Mouse (Mus musculus): ENCODE data around the gene Il2rb. TPM values are rescaled to one million over a fixed set of nuclear protein-coding genes. Genes with fewer than 3 reads are reported as not detected.

Gene Il2rb
- total RNA-seq (2021) = under 1 TPM in 1 of 2 experiments, not detected in 1; 0.11 TPM
- long read RNA-seq, experiment 1 = 0 reads
- long read RNA-seq, experiment 2 = 0 reads

DNA sequence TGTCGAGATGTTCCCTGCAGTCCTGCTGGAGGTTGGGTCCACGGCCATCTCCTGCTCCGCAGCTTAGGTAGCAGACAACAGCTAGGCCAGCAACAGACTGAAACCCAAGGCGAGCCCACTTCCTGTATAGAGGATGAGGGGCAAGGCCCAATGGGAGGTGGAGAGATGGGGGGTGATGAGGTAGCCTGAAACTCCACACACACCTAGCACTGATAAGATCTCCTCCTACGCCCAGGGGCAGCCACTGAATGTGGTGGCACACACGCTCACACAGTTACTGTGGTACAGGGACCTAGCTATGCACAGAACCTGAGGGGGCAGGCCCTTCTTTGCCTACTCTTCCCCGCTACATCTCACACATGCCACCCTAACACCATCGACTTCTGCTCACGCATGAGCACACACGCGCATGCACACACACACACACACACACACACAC lies at the start of gene Il2rb:
Il2rb (minus strand) TSS at position 304 of the 439 bp plus-strand sequence.
- intact Hi-C loops (cut with DNase I) = no loop called here
- DNase-seq (ENCODE audit: low spot score in 2 of 2) = no peak

DNA sequence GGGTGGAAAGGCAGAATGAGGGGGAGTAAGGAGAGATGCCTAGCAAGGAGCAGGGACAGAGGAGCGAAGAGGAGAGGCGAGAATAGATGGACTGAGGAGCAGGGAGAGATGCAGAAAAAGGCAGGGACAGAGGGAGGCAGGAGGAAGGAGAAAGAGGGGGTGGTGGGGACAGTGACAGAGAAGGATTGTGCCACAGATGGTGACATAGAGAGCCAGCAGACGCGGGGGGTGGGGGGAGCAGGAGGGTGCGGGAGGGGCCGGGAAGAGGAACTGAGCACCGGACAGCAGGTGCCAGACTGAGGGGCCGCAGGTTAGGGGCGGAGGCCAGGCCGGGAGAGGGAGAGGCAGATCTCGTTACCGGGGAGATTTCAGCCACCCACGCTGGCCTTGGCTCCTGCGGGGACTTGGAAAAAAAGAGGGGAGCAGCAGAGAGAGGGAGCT lies 49.5 kb upstream of the Il2rb start, which contains the start of gene Sstr3:
Sstr3 (minus strand) TSS at position 125 of the 441 bp plus-strand sequence.
- intact Hi-C loops (cut with DNase I) = loop anchor here (5.0 kb wide), 1 partner anchor 38 kb away; no protein-coding TSS in a partner anchor
- DNase-seq (ENCODE audit: low spot score in 2 of 2) = peak; percentile 40 to 68

DNA sequence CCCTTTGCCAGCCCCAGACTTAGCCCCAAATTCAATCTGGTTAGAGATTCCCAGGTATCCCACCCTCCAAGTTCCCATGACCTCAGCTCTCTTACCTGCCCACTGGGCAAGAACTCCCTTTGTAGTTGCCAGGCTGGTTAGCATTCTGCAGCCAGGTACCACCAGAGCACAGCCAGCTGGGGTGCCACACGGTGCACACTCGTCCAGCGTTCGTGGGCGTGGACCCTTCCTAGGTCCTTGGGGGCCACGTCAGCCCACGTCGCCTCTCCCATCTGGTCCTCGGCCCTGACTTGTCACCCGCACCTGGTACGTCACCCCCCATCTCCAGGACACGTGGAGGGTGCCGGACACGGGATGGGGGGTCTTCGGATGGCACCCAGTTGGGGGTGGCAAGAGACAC lies 49.0 kb upstream of the Il2rb start:
- intact Hi-C loops (cut with DNase I) = loop anchor here (5.0 kb wide), 1 partner anchor 38 kb away; no protein-coding TSS in a partner anchor

DNA sequence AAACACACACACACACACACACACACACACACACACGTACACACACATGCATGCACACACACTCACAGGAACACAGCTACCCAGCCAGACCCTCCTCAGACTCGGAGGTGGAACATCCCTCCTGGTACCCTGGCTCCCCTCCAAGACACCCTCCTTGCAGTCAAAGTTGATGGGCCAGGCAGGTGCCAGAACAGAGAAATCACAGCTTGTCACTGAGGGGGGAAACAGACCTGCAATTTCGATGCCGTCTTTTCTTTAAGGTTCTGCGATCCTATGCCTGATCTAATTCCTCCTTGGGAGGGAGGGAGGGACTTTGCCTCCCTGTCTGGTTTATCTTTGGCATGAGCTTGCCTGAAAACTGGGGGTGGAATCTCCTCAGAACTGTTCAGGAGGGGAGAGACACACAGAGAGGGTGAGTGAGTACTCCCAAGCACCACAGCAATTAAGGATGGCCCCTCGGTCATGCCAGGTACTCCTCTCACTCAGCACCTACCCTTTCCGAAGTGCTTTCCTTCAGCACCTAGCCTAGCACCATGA lies 47.8 kb upstream of the Il2rb start:
- intact Hi-C loops (cut with DNase I) = loop anchor here (5.0 kb wide), 1 partner anchor 39 kb away; no protein-coding TSS in a partner anchor
- peak; percentile 51 to 64 for DNase-seq (ENCODE audit: low spot score in 2 of 2)

More for the DNA sequence above, 49.0 kb upstream of the Il2rb start:
- DNase-seq (ENCODE audit: low spot score in 2 of 2) = no peak

DNA sequence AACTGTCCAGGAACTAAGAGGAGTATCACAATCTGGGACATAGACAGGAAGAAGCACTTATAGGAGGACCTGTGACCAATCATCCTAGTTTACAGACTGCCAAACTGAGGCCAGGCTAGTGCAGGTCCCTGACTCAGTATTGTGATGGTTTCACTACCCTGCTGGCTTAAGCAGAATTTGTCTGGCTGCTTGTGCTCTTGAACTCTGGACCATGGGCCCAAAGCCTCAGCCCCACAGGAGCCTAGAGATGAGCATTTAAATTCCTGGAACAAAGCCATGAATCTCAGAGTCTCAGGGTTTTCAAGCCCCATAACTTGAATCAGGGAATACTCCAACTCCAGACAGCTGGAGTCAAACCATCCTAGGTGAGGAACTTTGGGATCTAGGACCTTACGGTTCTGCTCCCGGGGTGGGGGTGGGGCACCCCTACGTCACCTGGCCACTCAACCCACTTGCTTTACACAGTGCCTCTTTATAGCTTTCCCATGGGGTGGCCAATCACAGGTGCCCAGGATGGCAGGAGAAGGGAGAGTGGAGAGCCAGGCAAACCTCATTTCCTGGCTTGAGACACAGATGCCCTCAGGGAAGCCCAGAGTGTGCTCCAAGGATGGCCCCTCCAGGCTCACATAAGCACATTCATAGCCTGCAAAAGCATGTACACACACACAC lies 47.2 kb upstream of the Il2rb start:
- DNase-seq (ENCODE audit: low spot score in 2 of 2) = no peak
- intact Hi-C loops (cut with DNase I) = loop anchor here (5.0 kb wide), 1 partner anchor 40 kb away; no protein-coding TSS in a partner anchor

DNA sequence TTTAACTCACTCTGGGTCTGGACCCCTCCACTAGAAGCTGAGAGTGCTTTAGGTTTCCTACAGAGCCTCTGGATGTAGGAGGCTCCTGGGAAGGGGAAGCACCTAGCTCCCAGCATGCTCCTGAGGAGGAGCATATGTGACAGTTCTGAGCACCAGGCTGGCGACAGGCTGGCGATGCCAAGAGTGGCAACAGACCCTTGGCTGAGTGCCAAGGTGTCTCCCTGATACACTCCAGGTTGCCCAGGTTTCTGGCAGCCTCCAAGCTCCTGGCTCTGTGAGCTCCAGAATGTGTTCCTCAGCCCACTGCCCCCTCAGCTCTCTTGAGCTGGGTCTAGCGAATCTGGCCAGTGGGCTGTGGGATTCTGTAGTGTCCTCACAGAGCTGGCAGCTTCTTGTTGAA lies 46.5 kb upstream of the Il2rb start:
- DNase-seq (ENCODE audit: low spot score in 2 of 2) = no peak
- intact Hi-C loops (cut with DNase I) = loop anchor here (5.0 kb wide), 1 partner anchor 41 kb away; no protein-coding TSS in a partner anchor

DNA sequence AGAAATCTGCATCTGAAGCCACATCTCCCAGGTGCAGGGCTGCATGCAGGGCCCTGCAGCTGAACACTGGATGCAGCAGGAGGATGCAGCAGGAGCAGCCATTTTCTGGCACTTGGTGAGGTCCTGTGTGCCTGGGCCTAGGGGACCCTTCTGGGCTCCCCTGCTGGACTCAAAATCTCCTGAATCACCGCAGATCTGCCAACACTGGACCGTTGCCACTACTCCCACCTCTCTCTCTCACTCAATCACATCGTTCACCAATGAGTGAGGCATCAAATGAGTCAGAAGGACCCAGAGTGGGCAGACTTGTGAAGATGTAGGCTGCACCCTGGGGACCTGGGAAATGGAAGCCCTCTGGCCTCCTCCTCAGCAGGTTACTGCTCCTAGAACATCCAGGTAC lies 46.0 kb upstream of the Il2rb start:
- intact Hi-C loops (cut with DNase I) = loop anchor here (5.0 kb wide), 1 partner anchor 41 kb away; no protein-coding TSS in a partner anchor
- DNase-seq (ENCODE audit: low spot score in 2 of 2) = no peak

DNA sequence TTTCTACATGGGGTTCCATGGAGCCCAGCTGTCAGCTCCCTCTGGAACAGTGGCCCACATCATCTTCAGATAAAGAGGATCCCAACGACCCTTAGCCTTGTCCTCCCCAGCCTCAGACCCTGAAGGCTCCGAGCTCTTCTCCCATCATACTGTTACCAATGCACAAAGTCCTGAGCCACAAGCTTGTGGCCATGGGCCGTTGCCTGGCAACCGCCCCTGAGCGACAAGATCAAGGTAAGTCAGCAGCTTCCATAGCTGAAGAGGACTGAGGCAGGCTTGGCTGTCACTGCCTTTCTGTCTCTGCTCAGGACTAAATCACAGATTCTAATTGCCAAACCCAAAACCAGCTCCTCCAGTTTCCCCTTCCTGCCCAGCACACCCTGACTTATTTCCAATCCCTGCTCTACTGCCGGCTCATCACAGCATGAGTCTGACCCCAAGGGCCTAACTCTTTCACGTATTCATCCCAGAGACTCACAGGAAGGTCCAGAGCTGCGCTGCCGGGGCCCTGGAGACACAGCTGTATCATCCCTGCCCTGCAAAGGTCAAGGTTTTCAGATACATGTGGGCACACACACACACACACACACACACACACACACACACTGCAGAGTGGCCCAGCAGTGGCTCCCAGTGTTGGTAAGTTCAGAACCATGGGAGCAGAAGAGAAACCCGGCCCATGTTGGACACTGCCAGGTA lies 40.8 kb upstream of the Il2rb start:
- intact Hi-C loops (cut with DNase I) = loop anchor here (10.0 kb wide), 1 partner anchor 181 kb away; no protein-coding TSS in a partner anchor
- no peak for DNase-seq (ENCODE audit: low spot score in 2 of 2)

DNA sequence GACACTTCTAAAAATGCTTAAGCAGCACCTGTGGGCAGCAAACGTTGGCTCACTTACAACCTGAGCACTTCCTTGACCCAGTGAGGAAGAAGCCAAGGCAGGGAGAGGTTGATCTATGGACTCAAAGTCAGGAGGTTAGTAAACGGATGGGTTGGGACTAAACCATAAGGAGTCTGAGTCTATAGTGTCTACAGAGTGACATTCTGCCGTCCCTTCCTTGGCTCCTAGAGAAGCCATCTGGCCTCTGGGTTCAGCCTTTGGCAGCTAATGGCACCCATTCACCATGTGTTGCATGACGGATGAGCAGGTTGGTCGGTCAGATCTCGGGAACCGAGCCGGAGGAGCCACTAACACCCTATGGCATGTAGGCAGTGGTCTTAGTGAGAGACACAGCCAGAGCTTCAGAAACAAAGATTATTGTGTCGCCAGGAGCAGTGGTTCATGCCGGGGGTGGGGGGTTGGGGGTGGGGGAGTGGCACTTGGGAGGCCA lies 38.3 kb upstream of the Il2rb start:
- intact Hi-C loops (cut with DNase I) = loop anchor here (10.0 kb wide), 1 partner anchor 179 kb away; no protein-coding TSS in a partner anchor
- DNase-seq (ENCODE audit: low spot score in 2 of 2) = no peak

DNA sequence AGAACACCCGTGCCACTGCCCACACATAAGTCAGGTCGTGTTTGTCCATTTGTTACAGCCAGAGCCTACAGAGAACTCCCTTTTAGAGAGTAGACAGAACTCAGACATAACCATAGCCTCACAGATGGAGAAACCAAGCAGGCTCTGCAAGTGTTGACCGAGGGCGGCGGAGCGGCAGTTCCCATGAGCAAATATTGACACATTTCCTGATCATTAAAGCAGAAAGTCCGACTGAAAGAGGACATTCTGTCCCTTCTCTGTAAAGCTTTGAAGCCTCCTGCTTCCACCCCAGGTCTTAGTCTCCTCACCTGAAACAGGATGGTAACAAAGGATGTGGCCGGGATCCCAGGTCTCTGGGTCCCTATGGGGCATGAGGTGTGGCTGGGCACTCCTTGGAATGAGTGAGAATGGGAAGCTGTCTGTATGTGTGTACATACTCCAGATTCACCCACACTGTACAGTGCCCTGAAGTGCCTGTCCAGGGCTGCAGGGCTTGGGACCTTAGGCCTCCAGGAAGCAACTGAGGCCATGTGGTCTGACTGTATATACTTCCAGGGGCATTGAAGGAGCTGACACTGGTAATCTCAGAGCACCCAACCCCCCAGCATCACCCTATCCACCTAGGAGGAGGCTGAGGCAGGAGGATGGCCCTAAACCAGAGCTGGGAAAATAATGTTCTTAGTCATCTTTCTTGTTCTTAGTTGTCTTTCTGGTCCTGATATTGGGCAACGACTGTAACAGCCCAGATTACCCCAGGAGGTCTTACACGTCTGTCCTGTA lies 37.7 kb upstream of the Il2rb start:
- intact Hi-C loops (cut with DNase I) = loop anchor here (10.0 kb wide), 1 partner anchor 178 kb away; no protein-coding TSS in a partner anchor
- no peak for DNase-seq (ENCODE audit: low spot score in 2 of 2)

DNA sequence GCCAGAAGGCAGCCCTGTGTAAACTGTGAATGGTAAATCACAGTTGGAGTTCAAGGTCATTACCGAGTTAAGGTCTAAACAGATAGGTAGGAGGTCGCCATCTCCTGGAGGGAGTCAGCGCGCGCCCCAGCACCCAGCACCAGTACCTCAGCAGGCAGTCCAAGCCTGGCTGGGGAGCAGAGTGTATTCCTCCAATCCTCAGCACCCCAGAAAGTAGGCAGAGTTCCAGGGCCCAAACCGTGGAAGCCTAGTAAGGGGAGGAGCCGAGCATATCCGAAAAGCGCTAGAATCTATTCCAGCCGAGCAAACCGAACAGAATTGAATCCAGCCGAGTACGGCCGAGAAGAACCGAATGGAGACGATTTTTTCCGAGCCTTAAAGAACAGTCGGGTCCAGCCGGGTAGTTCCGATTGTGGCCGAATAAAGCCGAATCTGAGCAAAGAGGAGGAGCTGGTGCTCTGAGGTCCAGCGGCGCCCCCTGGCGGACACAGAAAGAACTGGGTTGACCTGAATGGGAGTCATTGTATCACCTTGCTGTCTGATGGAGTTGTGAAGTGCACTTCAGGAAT lies 36.9 kb upstream of the Il2rb start:
- intact Hi-C loops (cut with DNase I) = loop anchor here (10.0 kb wide), 1 partner anchor 177 kb away; no protein-coding TSS in a partner anchor
- peak; percentile 100 for DNase-seq (ENCODE audit: low spot score in 2 of 2)

DNA sequence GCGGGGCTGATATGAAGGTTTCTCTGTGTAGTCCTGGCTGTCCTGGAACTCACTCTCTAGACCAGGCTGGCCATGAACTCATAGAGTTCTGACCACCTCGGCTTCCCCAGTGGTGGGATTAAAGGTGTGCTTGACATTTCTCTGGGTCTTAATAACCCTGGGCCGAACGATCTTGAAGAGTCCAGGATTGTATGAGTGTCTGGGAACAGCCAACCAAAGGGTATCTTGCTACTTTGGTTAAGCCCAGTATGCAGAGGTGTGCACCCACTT lies 36.3 kb upstream of the Il2rb start:
- intact Hi-C loops (cut with DNase I) = loop anchor here (10.0 kb wide), 1 partner anchor 177 kb away; no protein-coding TSS in a partner anchor
- no peak for DNase-seq (ENCODE audit: low spot score in 2 of 2)

DNA sequence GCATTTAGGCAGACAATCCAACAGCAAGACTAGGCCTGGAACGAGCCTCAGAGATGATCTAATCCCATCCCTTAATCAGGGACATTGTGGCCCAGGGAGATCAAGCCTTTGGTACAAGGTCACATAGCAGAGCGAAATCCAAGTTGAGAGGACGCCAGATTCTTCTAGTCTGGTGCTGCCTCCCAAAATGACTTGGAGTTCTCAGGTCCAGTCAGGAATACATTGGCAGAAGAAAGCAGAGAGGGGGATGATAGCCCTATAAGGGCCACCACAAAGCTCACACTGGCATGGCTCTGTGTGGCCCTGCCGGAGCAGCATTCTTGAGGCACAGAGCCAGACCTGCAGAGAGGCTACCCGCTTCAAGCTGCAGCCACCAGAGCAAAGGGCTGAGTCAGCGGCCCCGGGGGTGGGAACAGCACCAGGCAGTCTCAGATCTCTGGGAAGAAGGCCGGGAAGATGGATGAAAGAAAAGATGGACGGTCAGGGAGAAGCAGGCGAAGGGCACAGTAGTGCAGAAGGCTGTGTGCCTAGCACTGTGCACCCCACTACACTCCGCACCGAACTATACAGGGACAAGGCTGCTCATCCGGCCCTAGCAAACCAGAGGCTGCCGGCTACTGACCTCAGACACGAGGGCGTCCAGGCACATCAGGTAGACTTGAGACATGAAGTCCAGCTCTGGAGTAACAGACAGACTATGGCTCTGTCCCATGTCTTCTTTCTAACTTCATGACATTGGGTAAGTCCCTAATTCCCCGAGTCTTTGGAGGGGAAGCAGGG lies 35.8 kb upstream of the Il2rb start, which contains the start of gene C1qtnf6:
C1qtnf6 (minus strand) TSS at position 746 of the 780 bp plus-strand sequence.
- no peak for DNase-seq (ENCODE audit: low spot score in 2 of 2)
- intact Hi-C loops (cut with DNase I) = loop anchor here (10.0 kb wide), 1 partner anchor 176 kb away; no protein-coding TSS in a partner anchor

DNA sequence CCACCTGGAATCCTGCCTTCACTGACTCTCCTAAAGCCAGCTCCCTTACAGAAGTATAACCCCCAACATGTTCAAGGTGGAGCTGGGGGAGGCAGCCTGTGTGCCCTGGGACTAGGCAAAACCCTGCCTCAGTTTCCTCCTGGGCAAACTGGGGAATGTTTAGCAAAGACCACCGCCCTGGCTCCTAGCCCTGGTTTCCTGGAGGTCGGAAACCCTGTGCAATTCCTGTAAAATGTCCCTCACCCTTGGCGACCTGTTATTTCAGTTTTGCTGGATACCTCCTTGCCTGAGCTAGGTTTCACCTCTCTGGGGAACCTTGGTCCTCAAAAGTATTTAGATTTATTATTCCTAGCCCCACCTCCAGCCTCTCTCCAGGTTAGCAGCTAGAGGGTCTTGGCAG lies 35.1 kb upstream of the Il2rb start:
- DNase-seq (ENCODE audit: low spot score in 2 of 2) = no peak
- intact Hi-C loops (cut with DNase I) = loop anchor here (10.0 kb wide), 1 partner anchor 175 kb away; no protein-coding TSS in a partner anchor

DNA sequence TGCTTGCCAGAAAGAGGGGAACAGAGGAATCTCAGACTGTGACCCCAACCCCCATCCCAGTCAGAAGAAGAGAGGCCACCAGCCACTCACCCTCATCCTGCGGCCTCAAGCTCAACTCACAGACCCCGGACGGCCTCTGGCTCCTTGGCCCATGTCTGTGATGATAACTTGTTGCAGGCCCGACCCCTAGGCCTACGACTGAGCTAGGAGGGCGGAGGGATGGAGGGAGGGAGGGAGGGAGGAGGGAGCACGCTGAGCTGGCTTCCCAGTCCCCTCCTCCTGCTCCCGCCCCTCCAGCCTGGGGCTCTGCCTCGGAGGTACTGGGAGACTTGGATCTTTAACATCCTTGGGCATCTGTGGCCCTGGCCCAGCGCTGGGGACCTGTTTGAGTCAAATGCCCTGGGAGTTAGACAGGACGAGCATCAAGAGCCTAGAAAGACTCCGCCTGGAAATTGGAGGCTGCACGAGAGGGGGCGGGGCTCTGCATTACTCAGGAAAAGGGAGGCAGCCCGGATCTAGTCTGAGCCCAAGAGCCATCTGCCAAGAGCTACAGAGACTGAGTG lies 34.4 kb upstream of the Il2rb start:
- DNase-seq (ENCODE audit: low spot score in 2 of 2) = peak; percentile 68 to 84
- intact Hi-C loops (cut with DNase I) = loop anchor here (2.0 kb wide), 1 partner anchor 83 kb away; no protein-coding TSS in a partner anchor

DNA sequence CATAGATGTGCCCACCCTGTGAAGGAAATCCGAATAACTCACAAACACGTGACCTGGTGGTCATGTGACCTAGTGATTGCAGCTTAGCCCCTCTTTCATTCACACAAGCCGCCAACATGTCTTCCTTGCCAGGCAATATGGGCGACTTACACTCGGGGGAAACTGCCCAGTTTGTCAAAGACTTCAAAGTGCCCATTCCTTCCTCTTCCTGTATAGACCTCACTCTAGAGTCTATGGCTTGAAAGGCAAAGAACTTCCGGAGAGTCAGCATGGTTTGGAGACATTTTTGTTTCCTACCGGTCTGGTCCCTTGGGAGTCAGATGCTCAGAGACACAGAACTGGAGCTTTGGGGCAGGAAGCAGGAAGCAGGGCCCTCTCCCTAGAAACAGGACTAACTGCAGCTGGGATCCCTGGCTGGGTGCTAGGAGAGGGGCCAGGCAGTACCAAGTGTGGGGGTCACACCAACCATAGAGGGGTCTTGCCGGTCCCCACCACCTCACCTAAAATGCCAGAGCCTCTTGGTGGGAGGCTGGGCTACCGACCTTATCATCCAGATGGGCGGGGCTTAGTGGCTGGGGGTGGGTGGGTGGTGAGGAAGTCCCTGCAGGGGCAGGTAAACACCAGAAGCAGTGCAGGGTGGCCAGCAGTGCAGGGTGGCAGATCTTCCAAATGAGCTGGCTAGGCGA lies 33.8 kb upstream of the Il2rb start:
- intact Hi-C loops (cut with DNase I) = loop anchor here (2.0 kb wide), 1 partner anchor 82 kb away; no protein-coding TSS in a partner anchor
- no peak for DNase-seq (ENCODE audit: low spot score in 2 of 2)

DNA sequence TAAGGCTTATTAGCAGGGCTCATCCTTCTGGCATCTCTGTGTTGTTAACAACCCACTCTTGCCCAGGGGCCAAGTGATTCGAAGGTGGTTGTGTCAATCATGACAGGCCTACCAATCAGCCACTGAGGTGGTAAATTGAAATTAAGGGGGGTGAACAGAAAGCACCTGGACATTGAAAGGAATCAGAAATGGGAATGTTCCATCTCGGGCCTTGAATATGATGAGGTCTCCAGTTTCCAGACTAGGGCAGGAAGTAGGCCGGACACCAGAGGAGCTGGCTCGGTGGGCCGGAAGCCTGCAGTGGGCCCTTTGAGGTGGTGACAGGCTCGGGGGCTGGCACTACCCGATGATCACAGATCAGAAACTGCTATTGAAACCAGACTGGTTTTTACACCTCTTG lies 32.9 kb upstream of the Il2rb start:
- intact Hi-C loops (cut with DNase I) = loop anchor here (2.0 kb wide), 1 partner anchor 81 kb away; no protein-coding TSS in a partner anchor
- peak; percentile 76 to 79 for DNase-seq (ENCODE audit: low spot score in 2 of 2)
